Mouse (Mus musculus) hindbrain, embryonic 15.5 days (tissue): Measurements from ENCODE around the gene Cadps2. TPM values are rescaled to one million over a fixed set of nuclear protein-coding genes. Genes with fewer than 3 reads are reported as not detected.

Experiments used
- ATAC-seq: fragments of 200-750 bp; cut with Nextera tagmentation; 2 replicates; pipeline ENCODE4 v1.8.0; 2017; ENCODE audit warnings: low read depth, moderate number of reproducible peaks, moderate TSS enrichment; ENCODE audit not compliant: low FRiP score
- H3K27ac ChIP-seq: fragments of 300-500 bp; sonication (generic); replicated peaks from 2 replicates; pipeline ENCODE4 v1.5.1; 2015; ENCODE audit warnings: mild to moderate bottlenecking, inconsistent platforms
- H3K27me3 ChIP-seq: fragments of 300-500 bp; sonication (generic); 2 replicates; pipeline ENCODE4 v1.6.1; 2015; ENCODE audit warnings: control low read depth, inconsistent platforms
- H3K36me3 ChIP-seq: fragments of 300-500 bp; sonication (generic); 2 replicates; pipeline ENCODE4 v1.6.1; 2015; ENCODE audit warnings: control low read depth, inconsistent platforms
- H3K4me1 ChIP-seq: fragments of 300-500 bp; sonication (generic); replicated peaks from 2 replicates; pipeline ENCODE4 v1.6.1; 2015; ENCODE audit warnings: control low read depth, inconsistent platforms
- H3K4me2 ChIP-seq: fragments of 300-500 bp; sonication (generic); 2 replicates; pipeline ENCODE4 v1.6.1; 2015; ENCODE audit warnings: moderate library complexity, mild to moderate bottlenecking, inconsistent platforms
- H3K4me3 ChIP-seq: fragments of 300-500 bp; sonication (generic); 2 replicates; pipeline ENCODE4 v1.5.1; 2015; ENCODE audit warnings: mild to moderate bottlenecking, inconsistent platforms
- H3K9ac ChIP-seq: fragments of 300-500 bp; sonication (generic); 2 replicates; pipeline ENCODE4 v1.6.1; 2015; ENCODE audit warnings: inconsistent platforms
- H3K9me3 ChIP-seq: fragments of 300-500 bp; sonication (generic); 2 replicates; pipeline ENCODE4 v1.6.1; 2016; ENCODE audit warnings: control low read depth, inconsistent platforms
- WGBS: fragments of 180-500 bp; shearing (Covaris S2); methylation state at CpG from one replicate; pipeline ENCODE4 v1.1.7; 2015; 5-methylcytosine and 5-hydroxymethylcytosine counted together
- polyA plus RNA-seq: library from polyadenylated mRNA; unstranded; fragments of >200 nt; fragmentation: Nextera tagmentation; extraction: Ambion mirVana; gene quantifications from 2 replicates; pipeline ENCODE4 v1.2.1, GENCODE M21; 2015

Cadps2 gene
- polyA plus RNA-seq, 1 experiment from 2014 or later: 13.9 TPM

DNA sequence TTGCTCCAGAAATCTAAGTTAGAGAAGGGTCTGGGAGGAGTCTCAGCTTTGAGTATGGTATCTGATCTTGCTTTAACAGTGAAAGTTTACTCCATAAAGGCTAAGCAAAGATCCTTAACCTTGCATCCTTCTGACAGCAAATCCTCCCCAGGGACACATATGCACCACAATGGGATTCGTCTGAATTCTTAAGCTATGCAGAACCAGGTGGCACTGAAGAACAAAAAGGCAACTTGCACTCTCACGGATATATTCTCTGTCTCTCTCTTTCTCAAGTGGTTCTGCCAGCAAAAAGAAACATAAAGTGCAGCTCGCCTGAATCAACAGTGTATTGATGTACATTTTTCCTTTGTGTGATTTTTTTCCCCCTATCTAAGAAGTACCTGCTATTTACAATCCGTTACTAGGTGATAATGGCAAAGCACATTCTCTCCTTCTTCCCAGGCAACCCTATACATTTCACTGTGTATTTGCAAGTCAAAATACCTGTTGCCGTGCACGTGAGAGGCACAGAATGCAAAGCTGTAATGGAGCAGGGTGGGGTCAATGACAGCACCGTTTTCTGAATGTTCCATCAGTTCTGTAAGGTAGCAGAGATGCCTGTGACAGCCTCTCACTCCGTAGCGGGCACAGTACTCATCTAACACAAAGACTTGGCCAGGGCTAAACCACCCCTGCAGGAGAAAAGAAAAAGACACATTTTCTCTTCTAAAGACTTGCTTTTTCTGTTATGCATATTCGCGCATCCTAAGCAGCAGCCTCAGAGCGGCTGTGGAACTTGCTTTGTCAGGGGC, 428.8 kb downstream of the Cadps2 start:
- Histone ChIP-seq H3K9ac (0 out of 2 replicates have a peak overlapping the region, but pooled peaks have one; percentile 7), H3K4me1 (peaks cover 11% of the 10 kb centered on the region), H3K4me2 (peak overlapping the region; percentile 51), H3K27ac (no peak overlapping the region), H3K9me3 (no peaks in the 10 kb centered on the region), H3K27me3 (0 out of 2 replicates have a peak, but pooled peaks cover 3% of the 10 kb centered on the region), H3K36me3 (no peaks in the 10 kb centered on the region), H3K4me3 (peak overlapping the region; percentile 18)
- WGBS: 5% methylated on average over 12 of the region's 12 CpGs
- peak; percentile 59; the same call in 1 of the 2 replicates for ATAC-seq

DNA sequence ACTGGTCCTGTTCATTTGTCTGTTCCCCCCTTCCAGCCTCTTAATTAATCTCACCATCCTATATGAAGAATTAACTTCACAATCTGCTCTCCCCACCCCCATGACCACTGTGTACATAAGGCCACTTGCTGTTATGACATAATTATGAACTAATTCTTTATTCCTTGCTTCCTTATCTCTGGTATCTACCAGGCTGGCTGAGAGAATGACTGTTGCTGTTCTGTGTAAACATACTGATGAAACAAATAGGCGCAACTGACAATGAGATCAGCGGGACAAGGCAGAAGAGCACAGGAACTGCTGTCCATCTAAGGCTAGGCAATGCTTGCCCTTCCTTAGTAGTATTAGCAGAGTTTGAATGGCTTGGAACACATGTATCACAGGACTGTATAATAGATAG, 445.1 kb downstream of the Cadps2 start:
- Histone ChIP-seq H3K36me3 (no peaks in the 10 kb centered on the region), H3K9me3 (no peaks in the 10 kb centered on the region), H3K9ac (no peak overlapping the region), H3K27ac (no peak overlapping the region), H3K4me3 (no peak overlapping the region), H3K4me2 (no peak overlapping the region), H3K27me3 (no peaks in the 10 kb centered on the region), H3K4me1 (no peaks in the 10 kb centered on the region)
- 92% methylated on average over 2 of the region's 2 CpGs for WGBS
- no peak for ATAC-seq

DNA sequence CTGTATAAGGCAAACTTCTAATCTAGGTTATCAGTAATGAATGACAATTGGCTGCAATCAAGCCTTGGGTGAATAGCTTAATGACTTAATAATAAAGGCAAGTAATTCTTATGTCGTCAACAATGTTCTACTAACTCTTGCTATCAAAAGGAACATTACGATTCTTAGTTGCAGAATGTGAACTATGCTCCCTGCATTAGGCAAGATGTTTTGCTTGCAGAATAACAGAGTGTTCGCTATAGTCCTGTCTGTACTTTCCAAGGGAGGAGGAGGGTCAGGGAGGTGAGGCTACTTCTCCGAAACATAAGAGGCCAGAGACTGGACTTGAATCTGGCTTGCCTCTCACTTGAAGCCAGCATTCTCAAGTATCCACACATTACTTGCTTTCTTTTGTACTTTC, 446.5 kb downstream of the Cadps2 start:
- no peaks in the 10 kb centered on the region for H3K4me1 ChIP-seq
- H3K27me3 ChIP-seq: 0 out of 2 replicates have a peak, but pooled peaks cover 4% of the 10 kb centered on the region
- no peak overlapping the region for H3K4me2 ChIP-seq
- 83% methylated on average over 4 of the region's 4 CpGs for WGBS
- no peak overlapping the region for H3K4me3 ChIP-seq
- H3K9ac ChIP-seq: no peak overlapping the region
- H3K9me3 ChIP-seq: no peaks in the 10 kb centered on the region
- H3K36me3 ChIP-seq: no peaks in the 10 kb centered on the region
- H3K27ac ChIP-seq: no peak overlapping the region
- no peak for ATAC-seq

DNA sequence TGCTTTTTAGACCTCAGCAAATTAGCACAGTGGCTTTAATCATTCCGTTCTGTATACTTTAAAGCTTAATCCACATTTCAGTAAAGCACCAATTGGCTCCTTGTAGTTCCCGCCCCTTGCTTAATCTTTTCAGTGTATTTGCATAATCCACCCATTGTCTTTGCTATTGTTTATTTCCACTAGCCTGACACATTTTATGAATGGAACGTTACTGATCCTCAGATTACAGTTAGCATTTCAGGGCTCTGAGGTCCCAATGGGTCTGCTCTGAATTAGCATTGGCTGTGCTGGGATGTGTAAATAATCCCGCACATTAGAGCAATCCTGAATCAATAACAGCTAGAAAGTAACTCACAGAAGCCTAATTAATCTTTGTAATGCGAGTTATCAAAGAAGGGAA, 452.5 kb downstream of the Cadps2 start:
- Histone ChIP-seq H3K4me3 (no peak overlapping the region), H3K27me3 (0 out of 2 replicates have a peak, but pooled peaks cover 11% of the 10 kb centered on the region), H3K27ac (no peak overlapping the region), H3K9ac (no peak overlapping the region), H3K36me3 (no peaks in the 10 kb centered on the region), H3K4me1 (peaks cover 14% of the 10 kb centered on the region), H3K4me2 (no peak overlapping the region), H3K9me3 (no peaks in the 10 kb centered on the region)
- ATAC-seq: no peak
- WGBS: 43% methylated on average over 5 of the region's 5 CpGs

DNA sequence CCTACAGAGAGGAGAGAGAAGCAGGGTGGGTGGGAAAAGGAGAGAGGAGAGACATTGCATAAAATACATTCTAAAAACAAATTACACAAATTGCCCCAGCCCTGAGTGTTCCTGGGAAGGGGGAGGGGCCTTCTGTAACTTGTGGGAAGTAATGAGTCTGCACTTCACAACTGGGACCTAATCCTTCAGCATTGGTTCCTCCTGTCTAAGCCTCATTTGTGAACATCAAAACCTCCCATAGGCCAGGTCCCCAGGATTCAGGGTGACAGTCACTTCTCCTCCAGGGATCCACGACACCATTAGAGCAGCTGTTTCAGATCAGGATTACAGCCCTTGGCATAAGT, 456.2 kb downstream of the Cadps2 start:
- H3K9me3 ChIP-seq: no peaks in the 10 kb centered on the region
- H3K9ac ChIP-seq: no peak overlapping the region
- H3K4me1 ChIP-seq: peaks cover 14% of the 10 kb centered on the region
- H3K4me3 ChIP-seq: no peak overlapping the region
- no peak overlapping the region for H3K27ac ChIP-seq
- H3K4me2 ChIP-seq: peak overlapping the region; percentile 44
- H3K36me3 ChIP-seq: no peaks in the 10 kb centered on the region
- 22% methylated on average over 1 of the region's 1 CpGs for WGBS
- peak; percentile 34; the same call in 1 of the 2 replicates for ATAC-seq
- H3K27me3 ChIP-seq: 0 out of 2 replicates have a peak, but pooled peaks cover 7% of the 10 kb centered on the region

DNA sequence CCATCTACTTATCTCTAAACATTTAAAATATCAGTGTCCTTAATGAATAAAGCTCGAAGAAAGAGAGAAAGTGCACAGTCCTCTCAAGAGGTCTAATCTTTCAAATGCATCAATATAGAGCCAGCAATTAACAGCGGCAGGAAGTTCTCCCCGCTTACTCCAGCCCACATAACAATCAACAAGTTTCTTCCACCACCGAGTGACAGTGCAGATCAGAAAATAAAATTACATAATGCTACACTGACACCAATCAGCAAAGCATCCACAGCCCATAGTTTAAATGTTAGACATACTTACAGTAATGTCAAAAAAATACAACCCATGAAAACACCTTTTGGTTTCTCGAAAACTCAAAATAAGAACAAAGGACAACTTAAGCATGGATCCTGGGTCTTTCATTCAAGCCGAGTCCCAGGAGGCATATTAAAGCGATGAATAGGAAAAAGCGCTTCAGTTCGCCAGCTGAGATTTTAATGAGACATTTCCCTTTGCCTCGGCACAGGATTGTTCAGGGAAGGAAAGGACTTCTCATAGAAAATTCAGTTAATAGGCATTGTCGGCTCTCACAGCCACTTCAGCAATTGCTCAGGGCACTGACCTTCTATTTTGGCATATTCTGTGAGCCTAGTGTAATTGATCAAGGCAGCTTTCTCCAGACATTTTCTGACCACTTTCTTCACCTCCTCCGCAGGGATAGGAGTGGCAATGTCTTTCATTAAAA, 456.8 kb downstream of the Cadps2 start:
- Histone ChIP-seq H3K27ac (no peak overlapping the region), H3K9ac (no peak overlapping the region), H3K4me2 (peak overlapping the region; percentile 44), H3K4me1 (peaks cover 14% of the 10 kb centered on the region), H3K9me3 (no peaks in the 10 kb centered on the region), H3K36me3 (no peaks in the 10 kb centered on the region), H3K27me3 (0 out of 2 replicates have a peak, but pooled peaks cover 6% of the 10 kb centered on the region), H3K4me3 (0 out of 2 replicates have a peak overlapping the region, but pooled peaks have one; percentile 9)
- ATAC-seq: peak; percentile 42; the same call in 1 of the 2 replicates
- WGBS: 11% methylated on average over 12 of the region's 12 CpGs

DNA sequence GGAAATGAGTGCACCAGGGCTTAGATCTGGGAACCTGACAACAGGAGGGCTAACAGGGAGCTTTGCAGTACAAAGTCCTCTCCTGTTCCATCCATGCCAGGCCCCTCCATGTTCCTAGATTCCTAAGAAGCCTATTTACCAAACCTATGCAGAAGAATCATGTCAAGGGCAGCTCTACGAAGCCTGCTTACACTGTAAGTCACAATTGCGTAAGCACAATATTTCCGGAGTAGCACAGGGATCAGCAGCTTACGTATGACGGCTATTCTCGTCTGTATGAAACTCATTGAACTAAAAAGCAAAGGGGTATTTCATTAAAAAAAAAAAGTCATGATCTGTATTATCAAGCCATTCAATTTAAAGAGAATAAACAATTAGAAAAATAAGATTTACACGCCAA, 462.9 kb downstream of the Cadps2 start:
- Histone ChIP-seq H3K9ac (no peak overlapping the region), H3K27me3 (no peaks in the 10 kb centered on the region), H3K4me1 (no peaks in the 10 kb centered on the region), H3K4me3 (no peak overlapping the region), H3K27ac (no peak overlapping the region), H3K36me3 (no peaks in the 10 kb centered on the region), H3K4me2 (no peak overlapping the region), H3K9me3 (no peaks in the 10 kb centered on the region)
- WGBS: 90% methylated on average over 7 of the region's 7 CpGs
- ATAC-seq: no peak

DNA sequence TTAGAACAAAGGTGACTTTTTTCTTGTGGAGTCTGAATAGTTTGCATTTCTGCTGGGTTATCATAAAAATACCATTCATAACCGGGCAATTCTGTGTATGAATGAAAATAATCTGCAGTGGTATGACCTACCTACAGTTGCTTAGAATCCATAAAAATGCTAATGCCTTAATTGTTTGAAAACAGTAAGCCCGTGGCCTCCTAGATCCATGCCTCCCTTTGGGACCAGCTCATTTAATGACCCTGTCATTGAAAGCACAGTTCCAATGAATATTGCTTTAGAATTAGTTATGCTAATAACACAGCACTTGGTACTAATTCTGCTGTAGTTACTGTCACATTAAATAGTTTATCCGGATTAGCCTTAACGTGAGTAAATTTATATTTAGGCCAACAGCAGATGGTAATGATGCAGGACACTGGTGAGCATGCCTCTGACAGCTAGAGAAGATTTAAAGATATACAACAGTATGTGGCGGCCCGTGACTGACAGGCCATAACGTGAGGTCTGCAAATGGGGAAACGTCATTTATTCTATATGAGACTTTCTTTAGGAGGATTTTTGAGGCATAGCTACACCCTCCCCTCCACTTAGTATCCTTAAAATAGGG, 477.3 kb downstream of the Cadps2 start:
- Histone ChIP-seq H3K27ac (no peak overlapping the region), H3K4me1 (no peaks in the 10 kb centered on the region), H3K4me3 (no peak overlapping the region), H3K27me3 (no peaks in the 10 kb centered on the region), H3K9ac (no peak overlapping the region), H3K9me3 (no peaks in the 10 kb centered on the region), H3K4me2 (no peak overlapping the region), H3K36me3 (no peaks in the 10 kb centered on the region)
- 48% methylated on average over 8 of the region's 8 CpGs for WGBS
- no peak for ATAC-seq

DNA sequence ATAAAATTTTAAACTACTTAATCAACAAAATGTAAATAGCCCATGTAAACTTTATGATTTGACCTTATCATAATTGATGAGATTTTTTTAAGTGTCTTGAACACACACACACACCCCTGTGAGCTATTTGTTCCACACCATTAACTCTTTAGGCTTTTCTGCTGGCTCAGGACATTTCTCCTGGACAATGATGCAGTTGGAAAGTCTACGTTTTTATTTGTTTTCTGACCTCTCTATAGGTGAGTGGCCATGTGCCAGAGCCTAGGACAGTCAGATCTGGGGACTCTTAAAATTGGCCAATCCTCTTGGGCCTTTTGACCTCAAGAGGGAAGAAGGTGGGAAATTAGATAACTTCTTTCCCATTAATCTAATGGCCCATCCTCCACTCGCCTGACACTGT, 478.6 kb downstream of the Cadps2 start:
- no peak for ATAC-seq
- no peaks in the 10 kb centered on the region for H3K4me1 ChIP-seq
- 57% methylated on average over 2 of the region's 2 CpGs for WGBS

DNA sequence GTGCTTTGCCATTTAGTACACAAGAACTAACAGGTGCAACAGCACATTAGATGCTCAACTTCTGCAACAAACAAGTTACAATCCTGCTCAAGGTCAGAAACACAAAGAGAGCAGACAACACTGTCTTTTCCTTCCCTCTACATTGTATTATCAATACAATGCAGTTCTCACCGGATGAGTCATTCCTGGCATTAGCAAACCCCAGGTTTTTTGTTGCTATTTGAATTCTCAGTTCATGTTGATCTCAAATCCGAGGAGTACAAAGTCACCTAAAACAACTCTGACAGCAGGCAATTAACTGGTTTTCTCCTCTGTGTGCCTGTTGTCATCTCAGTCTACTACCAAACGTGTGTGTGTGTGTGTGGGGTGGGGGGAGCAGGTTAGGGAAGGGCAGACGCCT, 483.1 kb downstream of the Cadps2 start:
- Histone ChIP-seq H3K4me2 (no peak overlapping the region), H3K27ac (no peak overlapping the region), H3K9me3 (no peaks in the 10 kb centered on the region), H3K27me3 (no peaks in the 10 kb centered on the region), H3K4me1 (0 out of 2 replicates have a peak, but pooled peaks cover 2% of the 10 kb centered on the region), H3K4me3 (no peak overlapping the region), H3K9ac (no peak overlapping the region), H3K36me3 (no peaks in the 10 kb centered on the region)
- ATAC-seq: no peak
- 41% methylated on average over 4 of the region's 4 CpGs for WGBS

More for the DNA sequence above, 478.6 kb downstream of the Cadps2 start:
- no peak overlapping the region for H3K9ac ChIP-seq
- H3K4me2 ChIP-seq: no peak overlapping the region
- no peaks in the 10 kb centered on the region for H3K36me3 ChIP-seq
- no peak overlapping the region for H3K27ac ChIP-seq
- no peaks in the 10 kb centered on the region for H3K9me3 ChIP-seq
- H3K4me3 ChIP-seq: no peak overlapping the region
- H3K27me3 ChIP-seq: no peaks in the 10 kb centered on the region

DNA sequence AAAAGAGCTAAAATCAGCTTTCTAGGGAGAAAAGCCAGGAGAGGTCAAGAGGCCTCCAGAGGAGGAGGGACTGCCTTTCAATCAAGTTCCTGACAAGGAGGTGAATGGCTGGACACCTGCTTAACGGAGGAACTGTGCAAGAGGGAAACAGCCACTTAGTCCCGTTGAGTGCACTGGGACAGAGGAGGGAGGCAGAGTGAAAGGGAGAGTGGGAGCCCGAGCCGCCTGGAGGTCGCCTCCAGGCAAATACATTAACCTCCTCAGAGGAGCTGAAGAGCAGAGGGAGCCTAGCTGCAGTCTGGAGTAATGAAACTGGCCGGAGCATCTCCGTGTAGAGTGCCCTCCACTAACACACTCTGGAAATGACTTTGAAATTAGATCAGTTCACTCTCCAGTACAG, 485.7 kb downstream of the Cadps2 start:
- no peak overlapping the region for H3K4me3 ChIP-seq
- H3K27ac ChIP-seq: no peak overlapping the region
- no peak overlapping the region for H3K9ac ChIP-seq
- no peaks in the 10 kb centered on the region for H3K36me3 ChIP-seq
- H3K27me3 ChIP-seq: no peaks in the 10 kb centered on the region
- 7% methylated on average over 7 of the region's 7 CpGs for whole genome bisulfite sequencing
- no peak overlapping the region for H3K4me2 ChIP-seq
- ATAC-seq: peak; percentile 30; the same call in 1 of the 2 replicates
- 0 out of 2 replicates have a peak, but pooled peaks cover 2% of the 10 kb centered on the region for H3K4me1 ChIP-seq
- no peaks in the 10 kb centered on the region for H3K9me3 ChIP-seq
